Mouse (Mus musculus): Measurements from ENCODE around the gene Cux2.

The Cux2 gene

DNA sequence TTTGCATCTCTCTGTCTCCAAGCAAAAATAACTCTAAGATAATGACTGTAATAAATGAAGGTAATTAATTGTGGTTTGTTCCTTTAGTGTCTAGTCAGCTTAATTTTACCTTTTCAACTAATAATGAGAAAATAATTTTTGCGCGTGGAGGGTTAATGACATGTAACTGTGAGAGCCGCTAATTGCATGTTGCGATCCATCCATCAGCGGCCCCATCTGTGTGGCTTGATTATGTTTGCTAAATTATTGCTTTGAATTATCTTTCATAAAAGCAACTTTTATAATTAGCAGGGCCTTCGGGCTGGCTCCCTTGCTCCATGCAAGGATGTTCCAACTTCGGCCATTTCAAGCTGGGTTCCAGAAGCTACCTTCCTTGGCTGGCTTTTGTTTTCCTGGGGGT, 130.7 kb downstream of the Cux2 start:
- no peak for DNase-seq (ENCODE audit: low spot score)

DNA sequence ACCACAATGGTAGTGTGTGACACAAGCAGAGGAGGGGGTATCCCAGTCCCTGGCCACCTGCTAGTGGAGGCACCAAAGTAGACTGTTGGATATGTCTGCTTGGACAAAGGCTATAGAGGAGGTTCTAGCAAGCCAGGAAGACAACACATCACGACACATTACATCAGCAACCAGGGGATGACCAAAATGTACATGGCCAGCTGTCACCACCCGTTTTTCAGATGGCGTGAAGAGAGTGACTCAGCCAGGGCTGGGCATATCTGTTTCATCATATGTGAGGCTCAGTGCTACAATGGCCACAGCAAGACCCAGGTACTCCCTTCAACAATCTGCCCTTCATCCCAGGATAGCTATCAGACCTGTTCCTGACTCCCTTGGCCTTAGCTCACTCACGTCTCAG, 133.1 kb downstream of the Cux2 start:
- DNase-seq (ENCODE audit: low spot score), result no peak

DNA sequence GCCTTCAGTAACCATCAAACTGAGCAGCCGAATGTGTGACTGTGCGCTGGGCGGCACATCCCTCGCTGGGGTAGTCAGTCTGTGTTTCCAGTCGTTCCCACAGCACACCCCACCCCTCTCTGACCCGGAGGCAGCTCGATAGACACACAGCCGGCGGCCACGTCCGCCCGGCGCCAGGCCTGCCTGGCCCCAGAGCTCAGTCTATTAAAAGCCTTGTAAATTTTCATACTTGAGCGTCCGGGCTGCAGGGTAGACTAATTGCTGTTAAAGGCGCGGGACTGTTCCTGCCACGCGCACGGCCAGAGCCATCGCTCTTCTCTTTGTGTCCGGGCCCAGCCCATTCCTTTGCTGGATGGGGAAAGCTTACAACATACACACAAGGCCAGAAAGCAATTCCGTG, 135.9 kb downstream of the Cux2 start:
- DNase-seq (ENCODE audit: low spot score), result peak; percentile 48

DNA sequence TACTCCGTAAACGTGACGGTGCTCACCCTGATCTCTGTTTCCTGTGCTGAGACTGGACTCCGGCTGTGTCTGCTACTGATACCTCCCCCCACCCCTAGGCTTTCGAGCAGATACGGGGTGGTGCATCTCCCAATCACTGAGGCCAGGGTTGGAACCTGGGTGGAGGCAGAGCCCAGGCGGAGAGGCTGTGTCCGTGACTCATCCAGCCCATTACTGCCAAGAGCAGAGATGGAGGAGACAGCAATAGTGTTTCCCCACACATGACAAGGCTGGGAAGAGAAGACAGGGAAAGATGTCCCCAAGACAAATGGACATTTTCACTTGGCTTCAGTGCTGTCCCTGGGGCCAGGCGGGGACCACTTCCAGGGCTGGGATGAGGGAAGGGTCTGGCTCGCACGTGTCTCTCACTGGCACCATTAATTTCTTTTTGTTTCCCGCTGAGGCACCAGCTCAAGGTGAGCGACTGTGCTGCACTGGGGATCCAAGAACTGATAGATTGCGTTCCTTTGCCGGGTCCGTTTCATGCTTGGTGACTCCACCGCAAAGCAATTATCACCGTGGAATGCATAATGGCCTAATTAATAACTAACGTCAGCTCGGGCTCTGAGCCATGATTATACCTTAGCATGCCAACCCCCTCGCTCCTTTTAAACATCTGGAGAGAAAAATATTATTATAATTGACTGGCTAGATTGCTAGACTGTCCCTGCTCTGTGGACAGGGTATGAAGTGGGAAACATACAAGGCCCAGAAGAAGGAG, 140.5 kb downstream of the Cux2 start:
- DNase-seq (ENCODE audit: low spot score), result no peak

DNA sequence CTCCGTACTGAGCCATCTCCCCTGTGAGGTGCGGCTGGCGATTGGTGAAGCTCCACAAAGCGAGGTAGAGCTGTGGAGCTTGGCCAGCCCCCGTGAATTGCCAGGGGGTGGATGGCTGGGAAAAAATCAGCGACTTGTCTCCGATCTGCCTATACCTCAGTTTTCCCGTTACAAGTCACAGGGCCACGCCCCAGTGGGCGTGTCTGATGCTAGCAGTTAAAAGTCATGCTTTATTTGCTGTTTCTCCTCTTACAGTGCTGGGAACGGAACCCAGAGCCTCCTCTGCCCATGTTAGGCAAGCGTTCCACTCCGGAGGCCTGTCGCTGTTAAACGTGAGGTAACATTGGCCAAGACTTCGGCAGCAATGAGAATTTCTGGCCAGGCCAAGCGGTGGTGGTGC, 144.2 kb downstream of the Cux2 start:
- no peak for DNase-seq (ENCODE audit: low spot score)

DNA sequence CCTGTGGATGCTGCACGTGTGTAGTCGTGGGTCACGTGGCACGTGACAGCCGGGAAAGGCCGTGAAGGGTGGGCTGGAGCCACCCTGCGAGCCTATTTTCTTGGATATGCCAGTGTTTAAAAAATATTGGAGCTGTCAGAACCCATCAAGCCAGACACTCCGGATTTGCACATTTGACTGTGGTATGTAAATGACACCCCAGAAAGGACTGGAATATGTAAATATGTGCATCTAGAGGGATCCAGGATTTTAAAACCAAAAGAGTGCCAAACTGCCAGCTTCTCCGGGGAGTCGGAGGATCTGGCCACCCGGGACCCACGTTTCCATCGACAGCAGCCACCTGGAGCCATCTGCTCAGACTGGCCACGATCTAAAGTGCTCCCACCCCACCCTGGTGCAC, 145.1 kb downstream of the Cux2 start:
- DNase-seq (ENCODE audit: low spot score), result no peak

DNA sequence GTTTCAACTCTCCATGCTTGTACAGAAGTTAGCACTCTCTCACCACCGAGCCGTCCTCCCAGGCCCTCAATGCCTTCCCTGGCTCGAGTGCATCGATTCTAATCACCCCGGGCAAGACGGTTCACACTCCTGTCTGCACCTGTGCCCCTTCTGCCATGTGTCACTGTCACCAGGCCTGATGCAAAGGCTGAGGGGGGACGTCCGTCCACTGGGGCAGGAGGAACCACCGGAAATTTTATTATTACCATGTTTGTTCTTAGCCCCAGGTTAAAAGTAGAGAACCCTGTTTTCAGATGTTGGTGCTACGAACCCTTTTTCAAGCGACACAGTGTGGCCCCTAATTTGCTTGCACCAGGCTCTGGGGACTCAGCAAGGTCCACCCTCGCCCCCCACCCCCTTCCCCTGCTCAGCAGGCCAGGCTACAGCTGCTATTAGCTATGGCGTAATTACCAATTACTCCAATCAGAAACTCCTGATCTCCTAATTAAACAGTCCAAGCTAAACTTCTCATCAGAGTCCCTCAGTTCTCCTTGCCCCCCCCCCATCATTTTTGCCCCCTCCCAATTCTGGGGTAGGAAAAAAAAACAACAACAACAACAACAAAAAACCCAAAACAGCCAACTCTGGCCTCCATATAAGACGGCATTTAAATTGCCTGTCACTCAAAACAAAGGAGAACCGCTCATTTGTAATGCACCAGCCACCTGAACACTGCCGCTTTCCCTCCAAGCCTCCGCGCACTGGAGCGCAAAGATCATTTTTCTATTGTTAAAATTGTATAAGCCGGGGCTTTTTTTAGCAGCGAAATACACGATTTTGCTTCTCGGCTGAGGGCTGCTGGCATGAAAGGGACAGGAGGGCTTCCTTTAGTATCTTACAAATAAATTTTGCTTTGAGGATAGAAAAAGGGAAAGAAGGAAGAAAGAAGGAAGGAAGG, 146.8 kb downstream of the Cux2 start:
- DNase-seq (ENCODE audit: low spot score), result peak; percentile 24

DNA sequence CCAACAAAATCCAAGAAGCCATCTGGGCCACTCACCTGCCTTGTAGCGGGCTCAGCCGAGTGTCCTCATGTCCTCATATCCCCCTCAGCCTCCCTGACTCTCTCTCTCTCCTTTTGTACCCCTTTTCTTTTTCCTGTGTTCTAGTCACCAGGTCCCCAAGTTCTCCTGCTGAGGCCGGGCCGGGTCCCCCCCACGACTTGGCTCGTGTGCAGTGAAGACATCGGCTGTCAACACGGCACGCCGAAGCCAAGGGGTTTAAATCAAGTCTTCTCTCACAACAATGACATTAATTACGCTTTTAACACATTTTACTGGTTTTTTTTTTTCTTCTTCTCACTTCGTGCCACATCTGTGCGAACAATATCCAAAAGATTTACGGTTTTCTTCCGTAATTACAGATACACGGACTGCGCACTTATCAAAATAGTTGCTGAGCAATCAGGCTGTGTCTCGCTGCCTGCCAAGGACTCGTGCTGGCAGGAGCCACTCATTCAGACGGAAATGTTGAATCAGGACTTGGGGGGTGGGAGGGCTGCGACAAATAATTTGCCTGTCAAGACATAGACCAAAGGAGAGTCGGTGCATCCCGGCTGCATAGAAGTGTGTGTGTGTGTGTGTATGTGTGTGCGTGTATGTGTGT, 154.7 kb downstream of the Cux2 start:
- no peak for DNase-seq (ENCODE audit: low spot score)

DNA sequence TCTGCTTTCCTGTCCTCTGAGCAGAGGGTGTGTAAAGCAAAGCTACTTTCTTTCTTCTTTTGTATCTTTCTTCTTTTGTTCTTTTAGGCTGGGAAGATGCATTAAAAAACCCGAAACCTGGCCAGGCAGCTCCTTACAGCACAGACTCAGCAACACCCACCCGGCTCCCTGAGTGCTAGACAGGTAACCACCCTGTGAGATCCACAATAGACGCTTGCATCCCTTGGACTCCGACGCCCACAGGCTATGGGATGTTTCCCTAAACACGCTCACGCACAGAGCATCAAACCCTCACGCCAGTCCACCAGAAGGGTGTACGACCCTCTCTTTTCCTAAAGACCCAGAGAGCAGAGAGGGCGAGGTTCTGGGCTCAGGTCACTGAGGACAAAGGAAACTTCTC, 155.3 kb downstream of the Cux2 start:
- no peak for DNase-seq (ENCODE audit: low spot score)

DNA sequence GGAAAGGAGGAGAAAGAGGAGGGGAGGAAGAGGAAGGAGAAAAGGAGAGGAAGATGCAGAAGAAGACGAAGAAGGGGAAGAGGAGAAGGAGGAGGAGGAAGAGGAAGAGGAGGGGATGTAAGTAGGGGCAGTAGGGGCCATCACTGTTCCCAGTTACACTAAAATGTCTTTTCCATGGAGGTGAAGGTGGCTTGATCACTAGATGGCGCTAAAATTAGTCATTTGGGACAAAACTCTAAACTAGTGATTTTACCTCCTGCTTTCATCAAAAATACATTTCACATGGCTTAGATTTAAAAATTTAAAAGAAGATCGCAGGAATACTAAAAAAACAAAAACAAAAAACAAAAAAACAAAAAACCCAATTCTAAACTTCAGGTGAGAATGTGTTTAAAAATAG, 156.3 kb downstream of the Cux2 start:
- DNase-seq (ENCODE audit: low spot score), result peak; percentile 69

DNA sequence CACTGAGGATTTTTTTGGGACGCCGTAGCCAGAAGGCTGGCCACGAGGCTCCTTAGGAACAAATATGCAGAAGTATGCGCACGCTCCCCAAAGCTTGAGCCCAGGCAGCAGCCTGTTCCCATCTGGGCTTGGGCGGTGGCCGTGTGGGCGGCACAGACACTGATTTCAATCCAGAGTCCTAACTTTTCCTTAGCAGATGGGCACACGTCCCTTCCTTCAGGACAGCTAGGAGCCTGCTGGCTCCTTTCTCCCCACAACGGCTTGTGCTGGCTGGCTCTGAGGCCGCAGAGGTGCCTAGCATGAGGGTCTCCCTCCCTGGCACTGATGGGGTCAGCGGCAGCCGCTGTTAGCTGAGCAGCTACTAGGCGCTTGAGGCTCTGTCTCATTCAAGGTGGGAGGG, 157.6 kb downstream of the Cux2 start:
- no peak for DNase-seq (ENCODE audit: low spot score)

DNA sequence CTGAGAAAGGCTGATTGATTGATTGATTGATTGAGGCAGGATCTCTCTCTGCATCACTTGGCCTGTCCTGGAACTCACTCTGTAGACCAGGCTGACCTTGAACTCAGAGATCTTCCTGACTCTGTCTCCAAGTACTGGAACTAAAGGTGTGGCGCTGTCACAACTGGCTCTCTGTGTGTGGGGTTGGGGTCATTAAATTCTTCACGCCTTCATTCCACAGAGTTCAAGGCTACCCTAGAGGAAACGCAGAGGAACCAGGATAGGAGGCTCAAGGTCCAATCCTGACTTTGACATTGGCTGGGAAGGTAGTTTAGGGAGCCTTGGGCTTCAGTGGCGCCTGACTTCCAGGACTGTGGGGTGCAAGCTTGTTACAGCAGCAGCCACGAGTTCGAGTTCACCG, 159.0 kb downstream of the Cux2 start:
- no peak for DNase-seq (ENCODE audit: low spot score)

DNA sequence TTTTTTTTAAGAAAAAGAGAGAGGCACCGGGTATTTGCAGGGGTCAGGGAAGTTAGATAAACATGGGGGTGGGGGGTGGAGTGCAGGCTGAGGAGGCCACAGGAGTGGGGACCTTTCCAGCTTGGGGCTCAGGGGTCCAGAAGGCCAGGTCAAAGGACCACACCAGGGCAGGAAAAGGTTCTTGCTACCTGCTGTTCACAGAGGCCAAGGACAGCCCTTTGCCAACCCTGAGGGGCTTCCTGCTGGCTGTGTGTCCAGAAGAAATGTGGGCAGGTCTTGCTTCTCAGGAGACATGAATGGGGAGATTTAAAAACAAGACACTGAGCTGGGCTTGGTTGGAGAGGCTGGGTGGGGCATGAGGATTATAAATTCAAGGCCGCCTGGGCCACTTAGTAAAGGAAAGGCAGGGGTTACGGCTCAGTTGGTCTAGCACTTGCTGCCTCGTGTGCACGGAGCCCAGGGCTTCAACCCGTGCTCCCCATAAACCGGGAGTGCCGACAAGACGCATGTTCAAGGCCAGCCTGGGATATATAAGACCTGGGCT, 160.0 kb downstream of the Cux2 start:
- peak; percentile 39 for DNase-seq (ENCODE audit: low spot score)

DNA sequence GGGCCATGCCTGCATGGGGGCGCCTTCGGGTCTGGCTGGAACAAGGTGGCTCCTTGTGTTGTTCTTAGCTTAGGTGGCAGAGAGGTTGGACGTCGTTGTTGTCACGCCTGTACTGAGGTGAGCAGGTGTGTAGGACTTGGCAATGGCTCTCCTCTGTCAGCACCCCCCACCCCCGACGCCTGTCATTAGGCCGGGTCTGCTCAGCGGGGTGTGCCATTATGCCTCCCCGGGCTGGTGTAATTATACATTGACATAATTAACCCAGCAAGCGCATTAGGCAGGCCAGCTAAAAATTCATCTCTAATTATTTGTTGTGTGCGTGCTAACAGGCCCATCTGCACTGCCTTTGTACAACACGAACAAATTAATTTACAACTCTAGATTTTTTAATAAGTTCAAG, 160.5 kb downstream of the Cux2 start:
- DNase-seq (ENCODE audit: low spot score), result no peak

DNA sequence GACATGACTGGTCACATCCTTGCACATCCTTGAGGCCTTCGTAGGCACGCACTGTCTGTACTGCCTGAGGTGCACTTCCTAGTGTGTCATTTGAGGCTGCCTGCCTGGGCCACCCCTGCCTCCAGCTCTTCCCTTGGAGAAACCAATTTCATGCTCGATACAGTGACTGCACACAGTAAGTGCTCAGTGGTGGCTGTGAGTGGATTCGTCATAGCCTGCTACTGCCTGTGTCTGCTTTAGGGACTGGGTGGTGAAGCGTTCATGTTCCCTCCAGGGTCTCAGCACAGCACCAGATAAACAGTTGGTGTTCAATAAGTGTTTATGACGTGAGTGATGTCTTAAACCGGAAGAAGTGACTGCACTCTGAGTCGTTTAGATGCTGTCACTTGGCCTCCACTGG, 166.5 kb downstream of the Cux2 start:
- DNase-seq (ENCODE audit: low spot score), result no peak

DNA sequence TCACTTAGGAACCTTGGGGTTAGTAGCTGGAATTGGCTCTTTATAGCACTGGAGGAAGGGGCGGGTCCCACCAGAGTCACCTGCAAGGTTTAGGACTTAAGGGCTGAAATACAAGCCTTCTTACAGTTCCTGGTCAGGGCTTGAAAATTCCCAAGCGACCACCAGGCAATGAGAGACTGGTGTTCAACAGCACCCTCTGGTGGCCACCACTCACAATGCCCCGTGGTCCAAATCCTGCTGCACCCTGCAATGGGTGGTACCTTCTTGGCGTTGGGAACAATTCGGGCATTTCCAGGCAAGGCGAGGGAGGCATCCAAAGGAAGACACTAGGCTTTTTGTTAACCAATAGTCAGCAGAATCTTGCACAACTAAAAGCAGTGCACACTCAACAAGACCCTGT, 170.7 kb downstream of the Cux2 start:
- DNase-seq (ENCODE audit: low spot score), result peak; percentile 32

DNA sequence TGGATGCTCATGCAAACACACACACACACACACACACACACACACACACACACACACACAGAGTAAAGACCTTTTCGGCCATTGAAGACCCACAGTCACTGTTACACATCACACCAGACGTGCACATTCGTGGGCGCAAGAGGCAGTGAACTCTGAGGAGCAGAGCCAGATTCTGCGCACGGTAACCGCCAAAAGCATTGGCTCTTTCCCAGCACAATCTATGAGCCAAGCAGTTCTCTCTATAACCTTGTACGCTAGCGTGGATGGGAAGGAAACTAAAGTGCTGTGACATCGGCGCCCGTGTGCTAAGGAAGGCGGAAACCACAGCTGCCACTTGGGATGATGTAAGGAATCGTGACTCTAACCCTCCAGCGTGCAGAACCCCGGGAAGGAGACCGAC, 171.2 kb downstream of the Cux2 start:
- DNase-seq (ENCODE audit: low spot score), result no peak

DNA sequence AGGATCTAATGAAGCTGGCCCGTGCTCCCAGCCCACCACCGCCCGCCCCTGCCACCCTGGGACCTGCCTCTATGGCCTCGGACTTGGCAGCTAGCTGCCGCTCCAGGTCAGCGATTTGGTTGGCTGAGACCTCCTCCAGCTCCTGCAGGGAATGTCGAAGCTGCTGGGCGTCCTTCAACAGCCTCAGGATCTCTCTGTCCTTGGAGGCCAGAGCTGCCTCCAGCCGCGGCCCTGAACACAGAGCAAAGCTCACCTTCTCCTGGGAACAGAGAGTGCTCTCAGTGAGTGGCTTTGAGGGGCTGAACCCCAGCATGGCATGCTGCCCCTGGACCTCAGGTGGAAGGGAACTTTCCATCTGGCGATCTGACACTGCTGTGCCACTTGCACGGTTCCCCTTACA, 173.0 kb downstream of the Cux2 start:
- DNase-seq (ENCODE audit: low spot score), result no peak

DNA sequence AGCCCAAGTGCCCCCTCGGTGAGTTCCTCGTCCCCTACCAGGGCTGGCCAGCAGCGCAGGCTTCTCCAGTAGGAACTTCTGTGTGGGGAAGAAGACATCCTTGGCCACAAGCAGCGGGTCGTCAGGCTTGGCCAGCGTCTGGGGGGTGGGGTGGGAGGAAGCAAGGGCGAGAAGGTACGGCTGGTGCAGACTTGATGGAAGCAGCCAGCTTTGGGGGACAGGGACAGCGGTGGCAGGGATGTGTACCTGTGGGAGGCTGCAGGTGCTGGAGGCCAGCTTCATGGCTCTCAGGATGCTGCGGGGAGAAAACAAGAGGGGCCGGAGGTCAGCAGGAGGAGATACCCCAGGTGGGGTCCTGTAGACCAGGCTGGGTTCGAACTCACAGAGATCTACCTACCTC, 174.9 kb downstream of the Cux2 start:
- DNase-seq (ENCODE audit: low spot score), result no peak

DNA sequence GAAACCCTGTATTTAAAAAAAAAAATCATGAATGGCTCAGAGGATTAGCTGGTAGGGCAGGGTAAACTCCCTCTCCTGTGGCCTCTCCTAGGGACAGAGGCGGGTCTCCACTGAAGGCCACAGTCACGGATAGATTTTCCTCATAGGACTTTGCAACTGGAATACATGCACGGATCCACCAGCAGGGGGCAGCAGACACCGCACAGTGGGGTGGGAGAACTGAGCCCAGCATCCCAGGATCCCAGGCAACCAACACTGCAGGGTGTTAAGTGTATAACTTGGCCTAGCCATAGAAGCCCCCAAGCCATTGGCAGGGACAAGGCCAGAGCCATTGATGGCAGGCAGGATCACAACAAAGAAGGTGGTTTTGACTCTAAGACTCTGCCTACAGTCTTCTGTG, 177.7 kb downstream of the Cux2 start:
- peak; percentile 93 for DNase-seq (ENCODE audit: low spot score)

DNA sequence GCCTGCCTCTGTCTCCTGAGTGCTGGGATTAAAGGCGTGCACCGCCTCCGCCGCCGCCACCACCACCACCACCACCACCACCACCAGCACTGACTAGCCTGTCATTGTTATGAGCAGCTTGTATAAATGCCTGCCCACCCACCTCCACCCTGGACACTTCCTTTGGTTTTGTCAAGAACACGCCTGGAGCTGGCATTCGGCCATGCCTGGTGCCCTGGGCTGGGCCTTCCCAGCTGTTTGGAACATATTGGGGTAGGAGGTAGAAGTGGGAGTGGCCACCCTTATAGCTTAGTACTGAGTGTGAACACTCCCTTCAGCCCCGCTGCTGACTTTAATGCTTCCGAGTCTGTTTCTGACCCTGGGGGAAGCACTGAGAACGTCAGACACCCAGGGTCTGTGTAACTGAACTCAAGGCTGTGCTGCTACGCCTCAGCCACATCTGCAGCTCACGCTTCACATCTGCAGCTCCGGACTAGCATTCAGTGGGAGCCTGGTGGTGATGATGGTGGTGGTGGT, 178.3 kb downstream of the Cux2 start:
- DNase-seq (ENCODE audit: low spot score), result no peak

DNA sequence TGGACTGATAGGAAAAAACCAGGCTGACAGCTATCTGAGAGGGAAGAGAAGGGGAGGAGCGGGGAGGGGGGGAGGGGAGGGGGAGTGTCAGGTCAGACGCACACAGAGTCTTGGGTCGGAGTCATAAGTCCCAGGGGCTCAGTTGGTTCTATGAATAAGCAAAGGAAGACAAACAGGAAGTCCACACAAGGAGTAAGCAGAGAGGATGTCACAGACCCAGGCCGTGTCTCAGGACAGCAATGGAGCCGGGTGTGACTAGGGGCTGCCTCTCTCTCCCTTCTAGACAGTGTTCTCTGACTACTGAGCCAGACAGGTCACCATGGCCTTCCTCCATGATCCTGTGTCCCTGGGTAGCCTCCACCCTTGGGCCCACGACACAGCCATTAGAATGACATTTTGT, 179.1 kb downstream of the Cux2 start:
- DNase-seq (ENCODE audit: low spot score), result no peak
